Mouse (Mus musculus) left cerebral cortex, adult 18-20 months (tissue): ENCODE data around the gene Sprr3. TPM values are rescaled to one million over a fixed set of nuclear protein-coding genes. Genes with fewer than 3 reads are reported as not detected.
"Not testable (repeated sequence)": the region's sequence is repeated elsewhere in the genome, so short reads cannot be mapped to it uniquely, and the experiment has no call there.

Experiments used
- DNase-seq, 2 experiments: peaks; one replicate each; pipeline ENCODE4 v3.0.0; 2021 to 2022; ENCODE audit warnings: low spot score in 2 of 2, mixed read lengths in 1 of 2
- long read RNA-seq, 2 experiments: library from polyadenylated mRNA; stranded (forward); transcript quantifications; one replicate each; pipeline ENCODE4 v2.0.0; 2021
- total RNA-seq, 2 experiments: library from RNA; stranded (reverse); gene quantifications; 2 replicates each; pipeline ENCODE4 v1.2.3; 2021

Sprr3 gene
- not detected for total RNA-seq
- long read RNA-seq, experiment 1 = 0 reads
- long read RNA-seq, experiment 2 = 0 reads

DNA sequence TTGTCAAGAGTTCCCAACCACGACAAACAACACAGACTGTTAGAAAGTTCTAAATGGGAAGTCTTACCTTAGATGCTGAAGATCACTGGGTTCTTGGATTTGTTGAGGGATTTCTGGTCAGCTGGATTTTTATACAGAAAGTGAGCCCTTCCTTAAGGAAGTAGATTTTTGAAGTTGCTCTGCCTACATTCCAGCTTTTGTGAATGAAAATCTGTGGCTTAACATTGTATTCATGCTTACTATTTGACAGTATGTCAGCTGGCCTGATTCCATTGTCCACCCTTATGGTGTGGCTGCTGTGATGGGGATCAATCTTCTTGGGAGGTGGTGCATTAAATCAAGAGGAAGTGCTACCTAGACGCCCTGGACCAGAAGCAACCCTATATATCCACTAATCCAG lies at the start of gene Sprr3:
Sprr3 (minus strand) TSS at position 101 of the 400 bp plus-strand sequence.
- DNase-seq = no peak

DNA sequence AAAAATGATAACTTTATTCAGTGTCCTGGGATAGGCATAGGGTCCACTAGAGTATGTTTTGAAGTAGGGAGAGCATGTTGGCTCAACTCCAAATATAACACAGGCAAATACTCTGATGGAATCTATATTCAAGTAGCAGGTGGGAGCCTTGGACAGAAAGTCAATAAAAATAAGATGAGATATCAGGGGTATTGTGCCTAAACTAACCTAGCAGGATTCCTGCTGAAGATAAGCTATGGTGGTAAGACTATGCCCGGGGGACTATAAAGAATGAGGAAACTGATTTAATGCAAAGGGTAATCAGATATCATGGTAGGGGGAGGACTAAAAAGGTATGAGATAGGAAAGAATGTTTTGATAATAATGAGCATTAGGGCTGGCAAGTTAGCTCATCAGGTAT lies 49.7 kb upstream of the Sprr3 start:
- no peak for DNase-seq

DNA sequence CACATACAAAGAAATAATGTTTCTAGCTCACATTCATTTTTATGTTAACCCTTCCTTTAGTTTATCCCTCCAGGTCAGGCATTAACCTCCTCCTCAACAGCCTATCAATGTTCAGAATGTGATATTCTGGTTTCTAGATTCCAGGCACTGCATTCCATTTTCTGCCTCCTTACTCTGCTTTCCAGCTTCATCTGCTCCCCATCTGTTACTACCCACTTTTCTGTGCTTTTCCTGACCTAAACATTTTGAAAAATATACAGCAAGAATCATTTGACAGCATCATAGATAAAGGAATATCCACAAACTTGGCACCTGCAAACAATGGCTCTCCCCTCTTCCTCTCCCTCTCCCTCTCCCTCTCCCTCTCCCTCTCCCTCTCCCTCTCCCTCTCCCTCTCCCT lies 45.0 kb upstream of the Sprr3 start:
- no peak for DNase-seq

DNA sequence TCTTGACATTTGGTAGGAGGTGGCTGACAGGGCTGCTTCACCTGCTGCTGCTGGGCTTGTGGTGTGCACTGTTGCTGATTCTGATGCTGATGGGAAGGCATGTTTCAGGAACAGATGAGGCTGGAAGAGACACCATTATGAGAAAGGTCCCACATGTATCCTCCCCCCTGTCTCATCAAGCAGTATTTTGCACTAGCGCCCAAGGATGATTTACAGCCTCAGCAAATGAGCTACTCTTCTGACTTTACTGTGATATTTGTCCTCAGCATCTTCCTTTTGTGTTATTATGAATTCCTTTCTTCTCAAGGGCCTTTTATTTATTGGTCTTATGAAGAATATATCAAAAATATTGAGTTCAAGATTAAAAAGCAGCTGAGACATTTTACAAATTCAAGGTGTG lies 41.9 kb upstream of the Sprr3 start, which contains the start of gene Sprr4:
Sprr4 (minus strand) TSS at position 101 of the 400 bp plus-strand sequence.
- no peak for DNase-seq

DNA sequence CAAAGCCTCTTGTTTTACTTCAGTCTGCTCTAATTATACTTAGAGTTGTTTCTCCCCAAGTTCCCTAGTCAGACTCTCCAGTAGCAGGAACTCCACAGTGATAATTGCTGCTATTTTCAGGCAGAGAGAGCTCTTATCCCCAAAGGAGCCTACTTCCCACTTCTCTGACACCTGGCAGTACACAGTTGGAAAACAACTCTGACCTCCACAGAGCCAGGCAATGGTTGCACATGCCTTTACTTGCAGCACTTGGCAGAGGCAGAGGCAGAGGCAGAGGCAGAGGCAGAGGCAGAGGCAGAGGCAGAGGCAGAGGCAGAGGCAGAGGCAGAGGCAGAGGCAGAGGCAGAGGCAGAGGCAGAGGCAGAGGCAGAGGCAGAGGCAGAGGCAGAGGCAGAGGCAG lies 31.7 kb upstream of the Sprr3 start:
- not testable (repeated sequence) for DNase-seq

DNA sequence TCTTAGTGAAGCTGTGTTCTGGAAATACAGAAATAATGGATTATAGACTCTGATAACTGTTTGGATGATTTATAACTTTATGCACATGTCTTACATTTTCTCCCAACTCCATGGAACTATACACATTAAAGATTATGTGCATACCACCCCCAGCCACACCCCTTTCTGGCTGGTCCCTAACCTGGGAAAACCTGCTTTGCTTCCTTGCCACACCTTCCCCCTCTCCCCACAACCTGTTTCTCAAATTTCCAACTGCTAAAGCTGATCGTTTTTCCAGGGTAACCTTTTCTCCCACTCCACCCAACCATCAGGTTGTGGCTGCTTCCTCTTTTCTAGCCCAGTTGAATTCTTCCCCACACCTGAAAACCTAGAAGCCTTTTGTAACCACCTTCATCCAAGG lies 27.8 kb upstream of the Sprr3 start:
- DNase-seq = no peak

DNA sequence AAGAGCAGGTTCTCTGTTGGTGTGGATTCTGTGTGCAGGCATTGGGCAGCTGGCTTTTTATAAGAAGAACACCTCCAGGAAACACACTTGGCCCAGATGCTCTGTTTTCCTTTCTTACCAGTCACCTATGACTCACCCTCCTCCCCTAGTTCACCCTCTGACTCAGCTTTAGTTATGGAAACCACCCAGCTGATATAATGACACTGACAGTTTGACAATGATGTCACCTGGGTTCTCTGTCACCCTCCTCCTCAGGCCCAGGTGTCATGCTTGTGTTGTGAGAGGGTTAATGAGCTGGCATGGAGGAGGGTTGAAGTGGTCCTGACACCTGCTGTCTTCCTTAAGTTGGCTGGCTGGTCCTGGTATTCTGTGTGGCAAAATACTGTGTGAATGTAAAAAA lies 27.3 kb upstream of the Sprr3 start, which contains the start of gene Sprr1a:
Sprr1a (minus strand) TSS at position 33 of the 400 bp plus-strand sequence.
- no peak for DNase-seq

DNA sequence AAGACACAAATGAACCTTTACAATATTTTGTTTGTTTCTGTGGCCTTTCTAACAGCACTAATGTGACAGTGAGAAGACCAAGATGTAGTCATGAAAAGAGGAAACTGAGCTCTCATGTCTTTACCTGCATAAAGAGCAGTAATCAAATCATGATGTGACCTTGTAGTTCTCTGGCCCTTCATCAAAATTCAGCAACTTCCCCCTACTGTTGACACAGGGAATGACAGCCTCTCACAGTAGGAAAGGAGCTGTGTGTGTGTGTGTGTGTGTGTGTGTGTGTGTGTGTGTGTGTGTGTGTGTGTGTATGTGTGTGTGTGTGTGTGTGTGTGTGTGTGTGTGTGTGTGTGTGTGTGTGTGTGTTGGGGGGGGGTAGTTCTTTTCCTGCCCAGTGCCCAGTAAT lies 22.7 kb upstream of the Sprr3 start:
- not testable (repeated sequence) for DNase-seq

DNA sequence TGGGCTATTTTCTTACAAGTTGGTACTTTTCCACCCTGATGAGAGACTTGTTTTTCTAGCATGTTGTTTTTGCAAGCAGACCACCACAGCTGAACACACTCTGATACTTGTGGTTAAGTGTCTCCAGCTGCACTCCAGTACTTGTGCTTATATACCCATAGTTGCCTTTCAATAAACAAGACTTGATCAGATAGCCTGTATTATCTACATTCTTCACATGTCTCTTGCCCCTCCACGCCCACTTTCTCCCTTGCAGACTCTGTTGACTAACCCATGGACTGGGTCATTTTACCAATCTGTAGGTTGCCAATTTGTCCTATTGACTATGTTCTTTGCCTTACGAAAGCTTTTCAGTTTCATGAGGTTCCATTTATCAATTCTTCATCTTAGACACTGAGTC lies 11.6 kb upstream of the Sprr3 start:
- no peak for DNase-seq

DNA sequence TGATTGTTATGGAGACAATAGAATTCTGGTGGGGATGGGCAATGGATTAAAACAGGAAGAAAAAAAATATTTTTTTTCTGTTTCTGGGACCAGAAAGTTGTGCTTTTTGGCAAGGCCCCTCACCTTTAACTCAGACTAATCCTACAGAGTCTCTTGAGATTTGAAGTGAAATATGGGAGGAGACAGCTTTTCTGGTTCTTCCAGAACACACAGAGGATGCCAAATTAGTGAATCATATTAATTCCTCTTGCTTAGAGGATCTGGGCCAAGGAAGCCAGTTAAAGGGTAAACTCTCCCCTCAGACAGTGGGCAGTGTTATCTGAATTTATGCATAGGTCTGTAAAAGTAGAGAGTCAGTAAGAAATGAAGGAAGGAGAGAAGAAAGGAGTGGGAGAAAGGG lies 8.9 kb upstream of the Sprr3 start:
- DNase-seq = no peak

DNA sequence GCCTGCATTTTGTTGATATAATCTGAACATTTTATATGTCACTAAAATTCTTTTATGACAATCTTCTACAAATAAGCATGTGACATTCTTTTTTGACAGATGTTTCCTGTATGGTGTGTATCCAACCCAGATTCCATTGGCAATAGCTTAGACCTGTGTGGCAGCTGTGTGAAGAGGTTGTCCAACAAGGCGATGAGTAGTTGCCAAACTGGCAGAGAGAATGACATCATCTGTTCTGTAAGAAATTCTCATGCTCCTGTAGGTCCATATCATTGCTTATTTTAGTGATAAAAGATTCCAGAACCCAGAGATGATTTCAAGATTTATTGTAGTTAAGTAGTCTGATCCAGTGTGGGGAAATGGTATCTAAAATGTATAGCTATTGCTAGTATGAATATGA lies 8.1 kb upstream of the Sprr3 start:
- no peak for DNase-seq

DNA sequence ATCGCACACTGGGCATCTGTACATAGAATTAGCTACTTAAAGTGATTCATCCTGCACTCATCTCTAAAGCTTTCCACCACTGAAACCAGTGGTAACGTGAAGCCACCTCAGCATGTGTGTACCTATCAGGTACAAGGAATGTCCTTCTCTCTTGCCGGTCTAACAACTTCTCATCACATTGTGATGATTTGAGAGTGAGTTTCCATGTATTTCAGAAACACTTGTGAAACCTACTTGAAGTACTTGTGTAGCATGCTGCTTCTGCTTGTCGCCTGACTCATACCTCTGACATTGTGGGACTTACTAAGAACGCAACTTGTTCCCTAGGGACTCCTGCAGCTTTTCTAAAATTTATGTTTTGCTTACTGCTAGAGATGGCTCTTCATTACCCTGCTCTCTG lies 3.4 kb downstream of the Sprr3 start:
- no peak for DNase-seq

DNA sequence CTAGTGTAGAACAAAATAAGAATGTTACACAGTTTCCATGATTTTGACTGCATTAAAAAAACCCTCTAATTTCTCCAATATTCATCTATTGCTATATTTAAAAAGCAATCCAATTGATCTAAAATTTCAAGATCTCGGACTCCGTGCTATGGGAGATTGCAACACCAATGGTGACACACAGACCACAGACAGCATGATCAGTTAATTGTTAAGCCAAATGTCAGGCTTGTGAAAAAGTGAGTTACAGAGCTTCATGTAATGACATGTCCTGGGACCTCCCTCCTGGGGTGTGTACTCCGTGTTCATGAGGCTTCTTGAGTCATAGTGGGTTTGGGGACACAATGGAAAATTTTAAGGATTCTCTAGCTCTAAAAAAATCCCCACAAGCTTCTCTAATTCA lies 18.3 kb downstream of the Sprr3 start:
- DNase-seq = no peak

DNA sequence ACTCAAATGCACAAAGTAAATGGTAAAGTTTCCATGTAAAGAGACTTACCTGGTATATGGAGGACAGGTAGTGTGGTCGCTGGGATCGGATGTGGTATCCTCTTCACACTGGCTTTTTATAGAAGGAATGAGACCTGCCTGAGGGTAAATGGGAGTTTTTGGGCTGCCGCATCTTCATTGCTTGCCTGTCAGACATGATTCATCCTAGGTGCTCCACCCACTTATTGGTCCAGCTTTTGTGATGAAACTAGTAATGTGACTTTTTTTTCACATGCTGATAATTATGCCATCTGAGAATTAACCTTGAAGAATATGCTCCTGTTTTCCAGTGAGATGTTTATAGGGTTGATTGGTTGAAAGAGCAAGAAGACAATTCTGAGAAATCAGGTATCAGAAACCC lies 19.8 kb downstream of the Sprr3 start, which contains the start of gene Sprr1b:
Sprr1b (minus strand) TSS at position 101 of the 400 bp plus-strand sequence.
- no peak for DNase-seq

DNA sequence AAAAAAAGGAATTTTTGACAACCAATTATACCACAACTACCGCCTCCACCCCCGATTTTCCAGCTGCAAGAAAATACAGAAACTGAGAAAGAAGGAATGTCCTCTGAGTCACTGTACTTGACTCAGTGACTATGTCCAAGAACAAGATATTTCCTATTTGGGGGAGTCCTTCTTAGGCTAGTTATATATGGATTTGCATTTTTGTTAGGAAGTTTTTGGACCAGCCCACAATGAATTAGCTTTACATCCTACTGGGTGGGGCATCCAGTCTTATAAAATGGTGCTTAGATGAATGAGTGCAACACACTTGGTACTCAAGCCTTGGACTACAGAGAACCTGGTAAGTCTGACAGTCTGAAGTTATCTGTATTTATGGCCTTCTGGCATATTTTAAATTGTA lies 26.2 kb downstream of the Sprr3 start, which contains the start of gene Sprr2k:
Sprr2k (plus strand) TSS at position 301 of the 400 bp plus-strand sequence.
- no peak for DNase-seq

DNA sequence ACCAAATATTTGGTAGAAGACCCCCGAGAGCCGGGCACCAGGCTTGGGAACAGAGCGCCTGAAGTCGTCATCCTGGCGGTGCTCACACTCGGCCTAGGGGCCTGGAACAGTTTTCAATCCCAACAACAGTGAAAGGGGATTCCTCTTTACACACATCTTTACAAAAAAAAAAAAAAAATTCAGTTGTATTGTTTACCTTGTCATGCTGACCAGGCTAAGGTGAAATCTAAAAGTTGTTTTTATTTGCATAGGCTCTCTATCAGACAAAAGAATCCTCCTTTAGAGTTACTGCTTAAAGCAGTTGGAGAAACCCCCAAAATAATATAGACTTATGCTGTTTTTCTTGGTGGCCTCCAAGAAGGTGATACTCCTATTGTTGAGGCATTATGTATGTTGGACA lies 29.2 kb downstream of the Sprr3 start, which contains the start of gene Gm9774:
Gm9774 (minus strand) TSS at position 101 of the 400 bp plus-strand sequence.
- no peak for DNase-seq

DNA sequence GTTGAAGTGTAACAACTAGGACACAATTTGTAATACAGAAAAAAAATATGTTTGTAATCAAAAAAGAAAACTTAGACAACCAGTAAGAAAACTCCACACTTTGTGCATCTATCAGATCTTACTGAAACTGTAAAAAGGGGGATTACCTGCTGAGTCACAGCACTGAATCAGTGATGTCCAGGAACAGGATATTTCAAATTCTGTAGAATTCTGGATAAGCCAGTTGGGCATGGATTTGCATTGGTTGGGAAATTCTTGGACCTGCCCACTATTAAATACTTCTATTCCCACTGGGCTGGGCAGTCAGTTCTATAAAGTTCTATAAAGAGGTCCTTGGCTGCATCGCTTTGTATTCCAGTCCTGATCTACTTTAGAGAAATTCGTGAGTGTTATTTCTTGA lies 40.7 kb downstream of the Sprr3 start, which contains the start of gene Sprr2j-ps:
Sprr2j-ps (plus strand) TSS at position 301 of the 400 bp plus-strand sequence.
- no peak for DNase-seq

DNA sequence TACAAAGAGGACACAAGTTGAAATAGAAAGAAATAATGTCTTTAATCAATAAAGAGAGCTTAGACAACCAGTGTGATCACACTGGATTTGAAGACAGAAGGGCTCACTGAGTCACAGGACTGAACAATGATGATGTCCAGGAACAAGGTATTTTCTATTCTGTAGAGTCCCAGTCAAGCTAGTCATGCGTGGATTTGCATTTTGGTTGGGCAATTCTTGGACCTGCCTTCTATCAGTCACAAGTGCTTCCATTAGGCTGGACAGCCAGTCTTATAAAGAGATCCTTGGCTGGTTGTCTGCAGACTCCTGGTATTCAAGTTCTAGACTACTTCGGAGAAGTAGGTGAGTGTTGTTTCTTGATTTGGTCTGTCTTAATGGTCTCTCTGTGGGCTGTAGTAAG lies 50.8 kb downstream of the Sprr3 start, which contains the start of gene Sprr2i:
Sprr2i (plus strand) TSS at position 301 of the 400 bp plus-strand sequence.
- DNase-seq = no peak

Other genes with a start within 250 kb of the Sprr3 start
- not detected for gene Sprr2a1, start 242.9 kb downstream of the Sprr3 start, total RNA-seq
- gene Sprr2a2, start 242.8 kb downstream of the Sprr3 start, total RNA-seq = not detected
- gene Sprr2a3, start 173.3 kb downstream of the Sprr3 start, total RNA-seq = not detected
- not detected for gene Sprr2b, start 142.1 kb downstream of the Sprr3 start, total RNA-seq
- not detected for gene Sprr2d, start 119.6 kb downstream of the Sprr3 start, total RNA-seq
- gene Sprr2e, start 106.6 kb downstream of the Sprr3 start, total RNA-seq = not detected
- not detected for gene Sprr2f, start 93.5 kb downstream of the Sprr3 start, total RNA-seq
- not detected for gene Sprr2h, start 73.0 kb downstream of the Sprr3 start, total RNA-seq
- not detected for gene Sprr2i, start 50.7 kb downstream of the Sprr3 start, total RNA-seq
- gene Sprr2j-ps, start 40.6 kb downstream of the Sprr3 start, total RNA-seq = not detected
- 1 to 10 TPM; 2.3 to 2.9 TPM for gene Gm9774, start 29.3 kb downstream of the Sprr3 start, total RNA-seq
- not detected for gene Sprr2k, start 26.1 kb downstream of the Sprr3 start, total RNA-seq
- not detected for gene Sprr1b, start 19.9 kb downstream of the Sprr3 start, total RNA-seq
- not detected for gene Sprr1a, start 27.2 kb upstream of the Sprr3 start, total RNA-seq
- gene Sprr4, start 41.8 kb upstream of the Sprr3 start, total RNA-seq = not detected
- gene 2310046K23Rik, start 75.8 kb upstream of the Sprr3 start, total RNA-seq = not detected
- gene Ivl, start 115.0 kb upstream of the Sprr3 start, total RNA-seq = not detected
- not detected for gene Smcp, start 130.3 kb upstream of the Sprr3 start, total RNA-seq
- not detected for gene 2210017I01Rik, start 148.8 kb upstream of the Sprr3 start, total RNA-seq
- not detected for gene Lce6a, start 162.9 kb upstream of the Sprr3 start, total RNA-seq
- gene Lce1a1, start 189.6 kb upstream of the Sprr3 start, total RNA-seq = not detected
- gene Lce1b, start 198.2 kb upstream of the Sprr3 start, total RNA-seq = not detected
- not detected for gene Lce1a2, start 211.6 kb upstream of the Sprr3 start, total RNA-seq
- gene Lce1c, start 220.5 kb upstream of the Sprr3 start, total RNA-seq = not detected
- gene Lce1d, start 228.5 kb upstream of the Sprr3 start, total RNA-seq = not detected